Mouse (Mus musculus) C2C12 (cell line): ENCODE measurements around the gene Phkb.

Source experiments
- CTCF ChIP-seq: IDR thresholded peaks from one replicate; pipeline ENCODE4 v1.5.1; 2011; ENCODE audit not compliant: control insufficient read depth, insufficient read depth, insufficient read length
- MAX ChIP-seq: IDR thresholded peaks from one replicate; pipeline ENCODE4 v1.6.1; 2011; ENCODE audit warnings: mild to moderate bottlenecking, control low read depth
- USF1 ChIP-seq: IDR thresholded peaks from one replicate; pipeline ENCODE4 v1.6.1; 2011; ENCODE audit warnings: low read depth, mild to moderate bottlenecking, control low read depth, moderate library complexity

DNA sequence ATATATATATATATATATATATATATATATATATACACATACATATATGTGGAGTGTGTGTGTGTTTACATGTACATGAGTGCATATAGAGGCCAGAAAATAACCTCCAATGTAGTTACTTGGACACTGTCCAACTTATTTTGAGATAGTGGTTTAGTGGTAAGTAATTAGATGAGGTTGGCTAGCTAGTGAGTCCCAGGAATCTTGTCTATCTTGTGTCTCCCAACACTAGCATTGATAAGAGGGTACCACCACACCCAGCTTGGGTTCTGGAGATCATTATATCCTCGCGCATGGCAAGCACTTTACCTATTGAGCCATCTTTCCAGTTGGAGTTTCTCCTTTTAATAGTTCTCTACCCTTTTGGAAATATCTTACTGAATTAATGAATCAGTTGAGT lies 56.9 kb downstream of the Phkb start:
- TF ChIP-seq CTCF (no peak), USF1 (no peak), MAX (no peak)
